Mouse (Mus musculus) testis, adult 2 months (tissue): ENCODE measurements at regions not wholly inside any gene's neighbourhood (a gene's known extent, or its start where the extent isn't known, plus 50 kb on each side); places are given as distances from the start of the nearest gene placed in this dataset.

Experiments
- H3K27ac ChIP-seq: fragments of 200-500 bp; 2 replicates; pipeline ENCODE4 v1.5.1; 2012; ENCODE audit warnings: low read depth, low read length; ENCODE audit not compliant: control insufficient read depth, insufficient read depth
- H3K27me3 ChIP-seq: fragments of 200-500 bp; 2 replicates; pipeline ENCODE4 v1.6.1; 2012; ENCODE audit warnings: mild to moderate bottlenecking, low read length, moderate library complexity; ENCODE audit not compliant: control insufficient read depth, insufficient read depth
- H3K36me3 ChIP-seq: fragments of 200-500 bp; 2 replicates; pipeline ENCODE4 v1.6.1; 2012; ENCODE audit warnings: mild to moderate bottlenecking, low read length; ENCODE audit not compliant: control insufficient read depth, insufficient read depth
- H3K4me1 ChIP-seq: fragments of 200-500 bp; 2 replicates; pipeline ENCODE4 v1.6.1; 2012; ENCODE audit warnings: low read length; ENCODE audit not compliant: control insufficient read depth, insufficient read depth
- H3K4me3 ChIP-seq: fragments of 200-500 bp; 2 replicates; pipeline ENCODE4 v1.5.1; 2012; ENCODE audit warnings: low read depth, mild to moderate bottlenecking, low read length, moderate library complexity, mixed read lengths; ENCODE audit not compliant: control insufficient read depth
- CTCF ChIP-seq: fragments of 200-500 bp; IDR thresholded peaks from 2 replicates; pipeline ENCODE4 v1.5.1; 2012; ENCODE audit warnings: low read depth, mild to moderate bottlenecking, inconsistent platforms, low read length, moderate library complexity; ENCODE audit not compliant: control insufficient read depth, insufficient read depth, insufficient replicate concordance
- POLR2A ChIP-seq: fragments of 200-500 bp; IDR thresholded peaks from 2 replicates; pipeline ENCODE4 v1.6.1; 2012; ENCODE audit warnings: low read depth, mild to moderate bottlenecking, inconsistent platforms, low read length, moderate library complexity; ENCODE audit not compliant: control insufficient read depth

GRCm38 (mm10) chr4:152961677-152962076, 484.0 kb upstream of the Kcnab2 start:
- H3K27ac ChIP-seq = no peak overlapping the region
- H3K4me1 ChIP-seq = no peaks in the 10 kb centered on the region
- no peaks in the 10 kb centered on the region for H3K27me3 ChIP-seq
- no peak overlapping the region for H3K4me3 ChIP-seq
- no peak for TF ChIP-seq CTCF
- TF ChIP-seq POLR2A = no peak
- H3K36me3 ChIP-seq = no peaks in the 10 kb centered on the region

GRCm38 (mm10) chr4:152959627-152960230, 482.1 kb upstream of the Kcnab2 start:
- no peaks in the 10 kb centered on the region for H3K36me3 ChIP-seq
- H3K27ac ChIP-seq = no peak overlapping the region
- H3K27me3 ChIP-seq = no peaks in the 10 kb centered on the region
- H3K4me3 ChIP-seq = no peak overlapping the region
- TF ChIP-seq CTCF (no peak), POLR2A (no peak)
- H3K4me1 ChIP-seq = no peaks in the 10 kb centered on the region

GRCm38 (mm10) chr4:152953237-152953974, 475.7 kb upstream of the Kcnab2 start:
- Histone ChIP-seq H3K4me3 (no peak overlapping the region), H3K4me1 (no peaks in the 10 kb centered on the region; the same call in 1 of the 2 replicates), H3K27me3 (no peaks in the 10 kb centered on the region), H3K27ac (no peak overlapping the region), H3K36me3 (no peaks in the 10 kb centered on the region)
- no peak for TF ChIP-seq POLR2A

GRCm38 (mm10) chr4:152948956-152949355, 471.3 kb upstream of the Kcnab2 start:
- no peak for TF ChIP-seq CTCF
- no peak for TF ChIP-seq POLR2A
- H3K27me3 ChIP-seq = no peaks in the 10 kb centered on the region
- H3K4me1 ChIP-seq = no peaks in the 10 kb centered on the region; the same call in 1 of the 2 replicates
- H3K4me3 ChIP-seq = no peak overlapping the region
- no peak overlapping the region for H3K27ac ChIP-seq
- no peaks in the 10 kb centered on the region for H3K36me3 ChIP-seq

GRCm38 (mm10) chr4:152941159-152941558, 463.5 kb upstream of the Kcnab2 start:
- Histone ChIP-seq H3K4me1 (no peaks in the 10 kb centered on the region), H3K27ac (no peak overlapping the region), H3K36me3 (no peaks in the 10 kb centered on the region), H3K4me3 (no peak overlapping the region), H3K27me3 (no peaks in the 10 kb centered on the region)
- TF ChIP-seq POLR2A (no peak), CTCF (no peak)

- Histone ChIP-seq H3K36me3 (no peaks in the 10 kb centered on the region), H3K27me3 (no peaks in the 10 kb centered on the region), H3K4me1 (no peaks in the 10 kb centered on the region), H3K4me3 (no peak overlapping the region), H3K27ac (no peak overlapping the region)
- no peak for TF ChIP-seq POLR2A
- no peak for TF ChIP-seq CTCF
Observed at GRCm38 (mm10) chr4:152936614-152937013, 458.9 kb upstream of the Kcnab2 start.

GRCm38 (mm10) chr4:152935484-152935883, 457.8 kb upstream of the Kcnab2 start:
- Histone ChIP-seq H3K4me3 (no peak overlapping the region), H3K27ac (no peak overlapping the region), H3K36me3 (no peaks in the 10 kb centered on the region), H3K27me3 (no peaks in the 10 kb centered on the region), H3K4me1 (no peaks in the 10 kb centered on the region)
- no peak for TF ChIP-seq CTCF
